Mouse (Mus musculus) adrenal gland, adult 2 months (tissue): ENCODE results near the gene Agbl1. TPM values are rescaled to one million over a fixed set of nuclear protein-coding genes. Genes with fewer than 3 reads are reported as not detected.

ENCODE experiments used
- DNase-seq: peaks from one replicate; pipeline ENCODE4 v3.0.0; 2021
- polyA plus RNA-seq: library from polyadenylated mRNA; depleted of rRNA; stranded (reverse); fragments of >200 nt; gene quantifications from 2 replicates; pipeline ENCODE4 v1.2.3, GENCODE M21; 2012
- total RNA-seq, 2 experiments: library from RNA; stranded (reverse); gene quantifications; 2 replicates each; pipeline ENCODE4 v1.2.3; 2021

The Agbl1 gene
- total and polyA plus RNA-seq, 3 experiments: not detected

DNA sequence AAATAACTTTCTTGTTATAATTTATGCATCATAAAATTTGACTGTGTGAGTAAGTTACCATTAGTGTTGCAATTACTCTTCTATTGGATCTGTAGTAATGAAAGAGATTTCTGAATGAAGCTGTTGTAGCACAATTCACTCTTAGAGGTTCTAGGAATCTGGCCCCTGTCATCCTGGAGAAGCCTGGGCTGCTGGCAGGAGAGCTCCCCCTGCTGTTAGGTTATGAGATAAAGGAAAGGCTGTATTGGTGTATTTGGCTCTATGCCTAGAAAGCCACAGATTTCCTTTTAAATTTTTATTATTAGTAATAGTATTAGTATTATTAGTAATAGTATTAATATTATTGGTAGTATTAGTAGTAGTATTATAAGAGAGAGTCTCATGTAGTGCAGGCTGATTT, 711.8 kb downstream of the Agbl1 start:
- peak; percentile 29 for DNase-seq

DNA sequence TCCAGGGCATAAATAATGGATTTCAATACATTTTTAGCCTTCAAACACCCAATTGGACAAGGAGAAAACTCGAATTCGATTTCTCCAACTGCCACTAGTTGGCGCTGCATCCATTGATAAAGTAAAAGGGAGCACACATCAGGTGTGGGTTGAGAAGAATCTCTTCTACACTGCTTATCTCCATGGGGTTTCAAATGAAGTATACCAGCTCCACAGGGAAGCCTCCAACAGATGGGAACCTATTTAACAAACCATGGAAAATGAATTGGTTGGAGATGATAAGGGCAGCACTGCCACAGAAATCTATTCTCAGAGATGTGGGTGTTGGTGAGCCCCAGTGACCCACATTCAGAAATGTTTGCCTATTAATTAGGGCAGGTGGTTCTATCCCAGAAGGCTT, 741.6 kb downstream of the Agbl1 start:
- peak; percentile 10 for DNase-seq

DNA sequence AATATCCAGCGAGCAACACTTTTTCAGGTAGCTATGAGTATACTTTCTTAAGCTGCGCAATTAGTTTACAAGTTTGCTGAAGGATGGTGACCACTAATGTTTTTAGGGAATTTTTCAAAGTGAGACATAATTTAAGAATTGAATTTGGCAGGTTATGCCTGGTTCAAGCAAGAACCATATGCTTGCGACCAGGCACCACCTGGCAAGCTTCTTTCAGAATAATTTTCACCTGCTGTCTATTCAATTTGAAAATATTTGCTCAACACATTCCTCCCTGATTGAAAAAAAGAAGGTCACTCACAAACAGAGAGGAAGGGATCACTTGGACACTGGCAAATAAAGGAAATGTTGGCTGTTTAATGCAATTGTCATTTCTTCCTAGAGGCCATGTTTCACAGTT, 779.9 kb downstream of the Agbl1 start:
- DNase-seq: no peak

DNA sequence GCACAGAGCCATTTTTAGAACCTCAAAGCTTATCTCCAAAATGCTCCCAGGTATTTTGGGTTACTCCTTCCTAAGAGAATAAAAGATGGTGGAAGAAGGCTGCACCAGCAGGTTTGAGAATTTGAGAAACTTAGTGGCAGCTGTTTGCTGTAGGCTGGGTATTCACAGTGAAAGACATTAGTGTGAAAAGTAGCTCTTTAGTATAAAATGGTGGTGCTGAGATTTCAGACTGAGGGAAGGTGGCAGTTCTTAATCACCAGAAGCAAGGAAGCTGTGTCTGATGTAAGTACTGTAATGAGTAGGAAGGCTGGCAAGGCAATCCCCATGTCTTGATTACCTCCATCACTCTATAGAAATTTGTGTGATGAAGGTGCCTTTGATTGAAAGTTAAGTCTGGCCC, 799.3 kb downstream of the Agbl1 start:
- no peak for DNase-seq

DNA sequence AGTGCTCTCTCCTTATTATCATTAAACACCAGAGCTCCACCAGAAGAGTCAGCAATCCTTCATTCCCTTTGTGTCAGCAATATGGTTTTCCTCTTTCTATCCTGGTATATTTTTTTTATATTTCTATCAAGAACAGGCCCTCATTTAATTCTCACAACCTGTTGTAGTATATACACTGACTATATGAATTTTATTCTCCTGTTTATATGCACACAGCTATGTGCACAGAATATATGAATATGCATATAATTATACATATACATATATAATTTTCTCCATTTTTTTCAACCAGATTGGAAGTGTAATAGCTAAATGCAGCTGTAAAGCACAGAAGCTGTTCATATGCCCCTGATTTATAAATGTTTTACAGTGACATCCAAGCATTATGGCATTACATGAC, 846.3 kb downstream of the Agbl1 start:
- no peak for DNase-seq

DNA sequence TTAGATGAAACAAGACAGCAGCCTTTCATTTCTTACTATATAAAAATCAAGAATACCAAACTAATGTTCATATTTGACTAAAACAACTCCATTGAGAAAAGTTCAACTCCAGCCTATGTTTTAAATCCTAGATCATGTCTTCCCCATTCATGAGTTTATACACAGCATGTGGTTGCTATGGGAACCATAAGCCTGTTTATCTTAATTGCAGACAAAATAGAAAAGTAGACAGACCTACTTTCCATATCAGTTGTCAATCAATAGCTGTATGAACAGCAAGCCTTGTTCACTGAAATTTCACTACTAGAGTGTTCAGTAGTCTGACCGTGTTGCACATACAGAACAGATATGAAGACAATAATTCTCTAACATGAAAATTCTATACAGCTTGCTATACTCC, 857.6 kb downstream of the Agbl1 start:
- DNase-seq: no peak

DNA sequence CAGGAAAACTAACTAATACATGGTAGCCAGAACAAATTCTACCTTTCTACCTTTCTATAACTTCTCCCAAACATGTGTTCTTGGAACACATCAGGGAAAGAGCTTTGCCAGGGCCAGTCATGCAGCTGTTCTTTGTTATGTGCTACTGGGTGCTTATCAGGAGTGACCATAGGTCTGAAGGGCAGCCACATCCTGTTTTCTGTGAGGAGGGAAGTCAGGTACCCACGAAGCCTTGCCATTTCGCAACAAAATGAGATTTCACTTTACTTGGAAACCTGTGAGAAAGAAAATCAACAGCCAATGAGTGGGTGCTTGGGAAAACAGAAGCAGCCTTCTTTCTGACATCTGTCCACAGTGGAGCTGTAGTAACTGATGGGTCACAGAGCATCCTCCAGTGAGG, 865.5 kb downstream of the Agbl1 start:
- no peak for DNase-seq

DNA sequence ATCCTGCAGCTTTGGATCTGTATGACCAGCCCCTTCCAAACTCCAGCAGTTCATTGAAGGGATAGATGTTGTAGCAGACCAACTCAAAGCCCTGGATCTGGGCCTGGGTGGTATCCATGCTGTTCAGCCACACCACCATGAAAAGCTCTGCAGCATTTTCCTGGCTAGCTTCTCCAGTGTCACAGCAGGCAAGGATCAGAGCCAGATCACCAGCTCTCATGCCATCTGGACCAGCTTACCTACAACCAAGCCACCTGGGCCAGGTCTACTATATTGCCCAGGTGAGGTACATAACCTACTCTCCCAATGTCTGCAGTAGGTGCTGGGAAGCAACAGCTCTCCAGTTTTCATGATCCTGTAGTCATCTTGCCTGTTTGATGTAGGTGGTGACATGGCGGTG, 884.3 kb downstream of the Agbl1 start:
- no peak for DNase-seq

DNA sequence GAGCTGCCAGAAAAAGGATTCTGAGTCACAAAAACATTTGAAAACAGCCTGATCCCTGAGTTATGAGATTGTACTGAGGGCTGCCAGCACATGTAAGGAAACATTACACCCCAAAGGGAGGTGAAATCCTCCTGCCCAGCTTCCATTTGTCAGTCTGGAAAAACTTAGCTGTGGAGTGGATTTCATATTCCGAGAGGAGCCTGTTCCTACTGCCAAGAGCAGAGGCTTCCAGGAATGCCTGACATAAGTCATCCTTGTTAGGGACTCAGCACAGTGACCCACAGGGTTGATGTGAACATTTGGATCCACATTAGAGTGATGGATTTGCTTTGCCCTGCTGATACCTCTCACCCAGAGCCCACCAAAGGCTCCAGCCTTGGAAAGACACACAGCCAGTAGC, 899.4 kb downstream of the Agbl1 start:
- DNase-seq: no peak

DNA sequence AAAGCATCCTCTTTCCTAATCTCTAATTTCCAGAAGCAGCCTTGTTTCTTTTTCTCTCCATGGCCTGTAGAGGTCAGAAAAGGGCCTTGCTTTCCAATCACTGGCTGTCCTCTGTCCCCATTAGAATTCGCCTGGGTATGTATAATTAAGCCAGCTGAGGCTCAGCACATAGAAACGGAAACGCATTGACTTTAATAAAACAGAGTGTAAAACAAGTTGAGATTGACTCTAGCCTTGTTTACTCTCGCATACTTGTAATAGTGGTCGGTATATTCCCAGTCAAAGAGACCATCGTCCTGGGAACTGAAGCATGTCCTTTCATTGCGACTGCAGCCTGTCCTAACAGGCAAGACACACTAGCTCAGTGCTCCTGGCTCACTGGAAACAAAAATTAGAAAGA, 902.3 kb downstream of the Agbl1 start:
- no peak for DNase-seq

DNA sequence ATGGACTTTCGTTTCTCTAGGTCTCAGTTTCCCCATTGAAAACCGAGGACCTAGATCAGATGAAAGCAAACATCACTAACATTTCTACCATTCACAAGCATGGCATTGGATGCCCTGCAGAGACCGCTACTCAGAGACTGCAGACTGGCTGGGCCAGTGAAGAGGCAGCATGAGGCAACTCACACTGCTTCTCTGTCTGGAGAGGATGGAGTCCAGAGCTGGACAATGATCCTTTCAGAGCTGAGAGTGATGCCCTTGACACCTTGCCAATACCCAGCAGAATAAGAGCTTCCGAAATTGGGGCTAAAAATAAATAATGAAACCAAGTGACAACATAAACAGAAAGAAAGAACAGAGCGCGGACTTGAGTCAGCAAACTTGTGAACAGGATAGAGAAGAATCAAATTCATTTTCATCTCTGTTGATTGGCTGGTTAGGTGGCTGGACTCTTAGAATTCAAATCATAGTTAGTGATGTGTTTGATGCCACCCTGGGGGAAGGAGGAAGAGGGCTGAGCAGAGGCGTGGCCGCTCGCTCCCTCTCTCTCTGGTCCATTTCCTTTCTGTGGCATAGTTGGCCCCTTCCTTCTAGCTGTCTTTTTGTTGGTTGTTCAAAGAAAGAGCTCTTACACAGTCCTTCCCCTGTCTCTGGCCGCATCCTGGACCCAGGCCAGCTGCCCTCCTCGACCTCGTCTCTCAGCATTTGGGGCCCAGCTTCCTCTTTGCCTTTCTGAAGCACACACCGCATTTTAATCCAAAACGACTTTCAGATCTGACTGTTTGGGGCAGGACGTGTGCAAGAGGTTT, 903.1 kb downstream of the Agbl1 start:
- DNase-seq: peak; percentile 8

DNA sequence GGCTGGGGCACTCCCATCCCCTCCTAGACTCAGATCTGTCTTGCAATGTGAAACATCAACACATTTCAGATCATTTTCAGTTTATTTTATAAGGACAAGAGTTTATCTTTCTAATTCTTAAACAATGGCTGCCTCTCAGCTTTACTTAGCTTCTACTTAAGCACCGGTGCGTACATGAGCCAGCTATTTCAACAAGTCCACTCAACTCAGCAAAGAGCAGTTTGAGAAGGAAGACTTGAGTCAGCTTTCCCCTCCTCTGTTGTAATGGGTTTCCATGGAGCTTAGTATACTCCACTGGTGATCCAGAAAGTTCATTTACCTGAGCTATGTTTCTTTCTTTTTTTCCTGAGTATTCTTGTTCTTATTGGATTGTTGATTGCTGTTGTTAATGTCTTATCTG, 905.2 kb downstream of the Agbl1 start:
- no peak for DNase-seq

DNA sequence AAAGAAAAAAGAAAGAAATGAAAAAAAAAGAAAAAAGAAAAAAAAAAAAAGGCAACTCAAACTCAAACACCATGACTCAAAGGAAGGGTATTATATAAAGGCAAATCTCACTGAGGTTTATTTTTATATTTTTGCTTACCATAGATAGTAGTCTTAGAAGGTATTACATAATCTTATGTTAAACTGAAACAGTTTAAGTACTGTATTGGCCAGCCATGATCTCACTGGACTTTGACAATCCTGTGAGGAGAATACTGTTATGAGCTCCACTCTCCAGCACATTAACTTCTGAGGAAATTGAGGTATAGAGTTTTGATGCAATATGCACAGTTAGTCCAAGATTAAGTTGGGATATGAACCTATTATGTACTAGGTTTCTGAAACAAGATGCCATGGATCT, 909.0 kb downstream of the Agbl1 start:
- no peak for DNase-seq

DNA sequence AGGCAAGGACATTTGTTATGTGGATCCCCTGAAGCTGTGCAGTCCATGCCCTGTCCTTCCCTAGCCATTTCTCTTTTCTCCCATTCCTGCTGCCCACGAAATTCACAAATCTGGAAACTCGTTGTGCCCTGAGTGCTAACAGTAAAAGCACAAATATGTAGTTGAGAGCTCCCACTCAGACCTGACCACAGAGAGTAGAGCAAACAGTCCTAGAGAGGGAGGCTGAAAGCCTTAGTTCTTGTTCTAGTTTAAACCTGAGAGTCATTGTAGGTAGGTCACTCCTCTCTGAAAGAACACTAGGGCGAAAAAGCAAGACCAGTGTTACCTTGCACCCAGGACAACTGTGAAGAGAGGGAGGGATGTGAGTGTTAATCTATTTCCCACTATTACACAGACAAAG, 917.8 kb downstream of the Agbl1 start:
- DNase-seq: no peak

DNA sequence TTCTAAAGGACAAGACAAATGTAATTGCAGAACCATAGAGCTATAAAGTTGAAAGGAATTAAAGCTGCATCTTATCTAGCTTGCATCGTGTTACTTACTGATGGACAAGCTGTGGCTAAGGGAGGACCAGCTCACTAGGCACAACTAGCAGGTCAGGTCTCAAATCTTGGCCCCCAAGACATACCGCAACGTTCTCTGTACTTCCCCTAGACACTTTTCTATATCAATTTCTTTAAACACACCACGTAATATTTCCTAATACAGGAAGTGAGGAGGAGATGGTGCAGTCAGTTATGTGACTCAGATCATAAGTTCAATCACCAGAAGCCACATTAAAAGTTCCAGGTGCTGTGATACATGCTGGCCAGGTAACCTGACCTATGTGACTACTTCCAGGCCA, 919.1 kb downstream of the Agbl1 start:
- no peak for DNase-seq

DNA sequence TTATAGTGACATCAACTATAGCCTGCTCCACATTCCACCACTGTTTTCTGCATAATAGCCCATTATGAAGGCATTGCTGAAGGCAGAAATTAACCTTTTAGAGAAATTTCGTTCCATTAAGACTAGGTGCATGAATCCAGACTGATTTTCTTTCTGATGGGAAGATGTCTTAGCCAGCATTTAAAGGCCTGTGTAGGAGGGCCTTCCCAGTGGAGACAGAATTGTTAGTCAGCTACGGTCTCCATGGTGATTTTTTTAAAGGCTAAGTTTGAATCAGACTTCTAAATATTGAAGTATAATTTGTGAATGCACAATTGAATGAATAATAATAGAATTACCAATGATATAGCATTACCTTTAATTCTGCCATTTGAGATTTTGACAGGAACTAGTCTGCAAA, 920.2 kb downstream of the Agbl1 start:
- no peak for DNase-seq

DNA sequence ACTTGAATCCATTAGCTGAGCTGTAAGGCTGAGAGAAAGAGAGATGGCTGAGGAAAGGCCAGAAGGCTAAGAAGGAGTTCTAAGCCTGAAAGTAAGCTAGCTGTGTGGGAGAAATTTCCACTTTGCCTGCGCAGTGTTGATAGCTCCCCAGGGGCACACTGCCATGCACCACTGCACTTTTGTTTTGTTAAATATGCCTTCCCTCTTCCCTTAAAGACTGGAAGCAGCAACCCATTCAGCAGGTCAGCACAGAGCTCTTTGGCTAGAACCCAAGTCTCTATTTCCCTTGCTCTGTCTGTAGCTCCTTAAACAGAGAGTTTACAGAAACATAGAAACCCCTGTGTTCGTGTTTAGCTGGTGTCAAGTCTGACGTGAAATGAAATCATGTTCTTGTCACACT, 922.7 kb downstream of the Agbl1 start:
- DNase-seq: no peak

DNA sequence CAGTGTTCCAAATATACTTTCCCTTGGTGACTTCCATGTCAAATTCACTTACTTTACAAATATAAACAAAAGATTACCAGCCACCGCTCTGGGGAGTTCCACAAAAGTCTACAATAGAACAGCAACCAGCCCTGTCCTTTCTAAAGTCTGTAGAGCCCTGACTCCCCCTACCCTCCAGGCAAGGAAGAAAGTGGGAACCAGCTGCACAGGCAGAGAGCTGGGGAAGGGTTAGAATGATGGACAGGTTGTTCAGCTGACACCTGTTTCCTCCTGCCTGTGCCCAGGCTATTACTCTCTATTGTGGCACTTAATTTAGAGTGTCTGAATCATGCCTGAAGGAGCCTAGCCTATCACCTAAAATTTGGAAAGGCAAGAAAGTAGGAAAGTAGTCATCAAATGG, 923.2 kb downstream of the Agbl1 start:
- no peak for DNase-seq

DNA sequence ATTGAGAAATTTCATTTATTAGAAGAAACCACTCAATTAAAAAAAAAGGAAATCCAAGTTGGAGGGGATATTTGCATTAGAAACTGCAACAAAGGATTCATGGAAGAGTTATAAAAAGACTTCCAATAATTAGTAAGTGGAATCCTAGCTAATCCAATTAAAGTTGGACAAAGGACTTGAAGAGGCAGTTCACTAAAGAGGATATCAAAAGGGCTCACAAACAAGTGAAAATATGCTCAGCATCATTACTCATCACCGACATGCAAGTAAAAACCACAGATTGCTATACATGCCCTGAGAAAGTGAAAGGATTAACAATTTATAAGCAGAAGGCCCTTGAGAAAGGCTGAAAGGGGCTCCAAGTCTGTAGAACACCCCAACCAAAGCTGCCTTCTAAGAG, 935.2 kb downstream of the Agbl1 start:
- DNase-seq: no peak
